Comparison of ENCODE assay signal across 8 mouse cellular contexts in the genomic region with DNA sequence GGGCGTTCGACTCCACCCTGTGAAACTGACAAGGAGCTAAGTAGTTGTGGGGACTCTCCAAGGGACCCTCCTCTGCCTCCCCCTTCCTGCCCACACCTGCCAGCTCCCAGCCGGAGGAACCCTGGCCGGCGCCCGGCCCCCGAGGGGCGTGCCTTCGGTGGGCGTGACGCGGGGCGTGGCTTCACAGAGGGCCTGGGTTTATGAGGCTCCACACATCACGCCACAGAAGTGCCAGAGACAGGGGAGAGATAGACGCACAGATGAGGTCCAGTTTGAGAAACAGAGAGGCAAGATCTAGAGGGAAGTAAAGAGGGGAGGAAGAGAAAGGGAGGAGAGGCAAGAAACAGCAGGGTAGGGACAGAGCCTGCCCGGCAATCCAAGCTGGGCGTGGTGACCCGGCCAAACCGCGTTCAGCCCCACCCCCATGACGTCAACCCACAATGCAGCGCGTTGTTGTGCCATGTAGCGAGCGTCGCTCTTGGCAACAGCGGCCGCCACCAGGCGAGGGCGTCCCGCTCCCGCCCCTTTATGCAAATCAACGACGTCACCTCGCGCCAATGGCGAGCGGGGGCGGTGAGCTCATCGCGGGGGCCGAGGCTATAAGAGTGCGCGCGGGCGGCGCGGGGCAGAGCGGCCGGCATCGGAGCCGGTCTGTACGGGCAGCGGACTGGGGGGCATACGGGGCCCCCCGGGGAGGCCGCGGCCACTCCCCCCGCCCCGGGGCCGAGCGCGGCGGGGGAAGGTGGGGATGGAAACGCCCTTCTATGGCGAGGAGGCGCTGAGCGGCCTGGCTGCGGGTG. TPM values are rescaled to one million over a fixed set of nuclear protein-coding genes. Genes with fewer than 3 reads are reported as not detected.
DNase-seq lines count a peak whose midpoint lies in the region; ATAC-seq and TF ChIP-seq lines count a peak whose summit lies in the region.

A gene (plus strand): TSS at position 640 of the 800 bp plus-strand sequence.

- H3K27ac ChIP-seq in embryonic facial prominence, embryonic 14.5 days (replicated peaks; ENCODE audit: low read depth, low read length), result peak within 1 kb of the TSS; percentile 99
- H3K27ac ChIP-seq in limb, embryonic 14.5 days (replicated peaks; ENCODE audit: low read depth, low read length), result peak within 1 kb of the TSS; percentile 94
- peak within 1 kb of the TSS; percentile 97 for H3K27ac ChIP-seq in midbrain, postnatal 0 days (ENCODE audit: low read depth, low read length)

- H3K4me2 ChIP-seq in embryonic facial prominence, embryonic 14.5 days (ENCODE audit: low read depth, low read length), result peak within 1 kb of the TSS; percentile 61
- peak within 1 kb of the TSS; percentile 57 for H3K4me2 ChIP-seq in limb, embryonic 14.5 days (replicated peaks; ENCODE audit: low read depth, low read length, severe bottlenecking)
- H3K4me2 ChIP-seq in midbrain, postnatal 0 days (ENCODE audit: low read depth, low read length, poor library complexity, severe bottlenecking), result peak within 1 kb of the TSS; percentile 66

- H3K4me3 ChIP-seq in embryonic facial prominence, embryonic 14.5 days (ENCODE audit: low read depth, low read length), result peak within 1 kb of the TSS; percentile 96
- H3K4me3 ChIP-seq in limb, embryonic 14.5 days (replicated peaks; ENCODE audit: low read length), result peak within 1 kb of the TSS; percentile 98
- H3K4me3 ChIP-seq in midbrain, postnatal 0 days (ENCODE audit: low read depth, low read length), result peak within 1 kb of the TSS; percentile 92

- peak; percentile 99 for TF ChIP-seq POLR2A in limb, embryonic 14.5 days (IDR thresholded peaks at IDR 0.05; ENCODE audit: borderline replicate concordance, extremely low read depth, insufficient read depth, insufficient read length)

- H3K4me1 ChIP-seq in embryonic facial prominence, embryonic 14.5 days (ENCODE audit: control insufficient read depth, insufficient read depth, low read length), result peaks cover 41% of the 10 kb centered on the region
- peaks cover 37% of the 10 kb centered on the region for H3K4me1 ChIP-seq in limb, embryonic 14.5 days (ENCODE audit: control insufficient read depth, insufficient read depth, low read length)
- H3K4me1 ChIP-seq in midbrain, postnatal 0 days (ENCODE audit: insufficient read depth, low read length), result peaks cover 16% of the 10 kb centered on the region

- peak; percentile 99 for DNase-seq in 3T3-L1 (ENCODE audit: low read depth, low spot score)
- DNase-seq in adrenal gland, postnatal 4 days (ENCODE audit: low spot score in 2 of 2), result peak; percentile 98 to 100
- DNase-seq in embryonic facial prominence, embryonic 14.5 days (ENCODE audit: low spot score), result peak; percentile 99
- DNase-seq in heart, adult 8-10 months (ENCODE audit: low spot score), result peak; percentile 99
- DNase-seq in kidney, adult 9 months, result peak; percentile 99
- DNase-seq in limb, embryonic 14.5 days (ENCODE audit: low spot score), result peak; percentile 99
- DNase-seq in midbrain, postnatal 0 days (ENCODE audit: low spot score), result peak; percentile 99
- peak; percentile 99 to 100 for DNase-seq in spleen, postnatal 14 days (ENCODE audit: low spot score in 2 of 2)

- H3K36me3 ChIP-seq in embryonic facial prominence, embryonic 14.5 days (ENCODE audit: control insufficient read depth, insufficient read depth, low read length), result peaks cover 15% of the 10 kb centered on the region; the same call in 1 of the 2 replicates
- H3K36me3 ChIP-seq in limb, embryonic 14.5 days (ENCODE audit: control insufficient read depth, insufficient read depth, low read length), result peaks cover 9% of the 10 kb centered on the region
- H3K36me3 ChIP-seq in midbrain, postnatal 0 days (ENCODE audit: insufficient read depth, low read length), result no peaks in the 10 kb centered on the region

- peak; percentile 53 for TF ChIP-seq CTCF in midbrain, postnatal 0 days (IDR thresholded peaks at IDR 0.05)

- WGBS in embryonic facial prominence, embryonic 14.5 days, result 1% methylated on average over 34 of the region's 69 CpGs
- 1% methylated on average over 68 of the region's 69 CpGs for WGBS in limb, embryonic 14.5 days
- WGBS in midbrain, postnatal 0 days, result under 1% methylated on average over 54 of the region's 69 CpGs

- peak; percentile 87 for ATAC-seq in embryonic facial prominence, embryonic 14.5 days (ENCODE audit: low read depth)
- ATAC-seq in limb, embryonic 14.5 days (ENCODE audit: low FRiP score, low read depth), result peak; percentile 89
- peak; percentile 90 for ATAC-seq in midbrain, postnatal 0 days (ENCODE audit: low FRiP score)

- no peaks in the 10 kb centered on the region for H3K9me3 ChIP-seq in embryonic facial prominence, embryonic 14.5 days (ENCODE audit: control insufficient read depth, low read length)
- H3K9me3 ChIP-seq in limb, embryonic 14.5 days (ENCODE audit: control insufficient read depth, low read length), result no peaks in the 10 kb centered on the region
- H3K9me3 ChIP-seq in midbrain, postnatal 0 days (ENCODE audit: low read length), result no peaks in the 10 kb centered on the region

- H3K27me3 ChIP-seq in embryonic facial prominence, embryonic 14.5 days (replicated peaks; ENCODE audit: control insufficient read depth, insufficient read depth, low read length), result no peaks in the 10 kb centered on the region
- H3K27me3 ChIP-seq in limb, embryonic 14.5 days (ENCODE audit: control insufficient read depth, insufficient read depth, low read length), result no peaks in the 10 kb centered on the region
- H3K27me3 ChIP-seq in midbrain, postnatal 0 days (ENCODE audit: insufficient read depth, low read length), result no peaks in the 10 kb centered on the region

- H3K9ac ChIP-seq in embryonic facial prominence, embryonic 14.5 days (ENCODE audit: low read depth, low read length), result peak within 1 kb of the TSS; percentile 100
- peak within 1 kb of the TSS; percentile 99 for H3K9ac ChIP-seq in limb, embryonic 14.5 days (ENCODE audit: low read depth, low read length, severe bottlenecking)
- peak within 1 kb of the TSS; percentile 97 for H3K9ac ChIP-seq in midbrain, postnatal 0 days (replicated peaks; ENCODE audit: low read length, poor library complexity, severe bottlenecking)

RNA-seq across cellular contexts. Expression of the gene that starts here (rescaled TPM):
- total RNA-seq in adrenal gland, postnatal 4 days (2021), result 100 to 1,000 TPM; 185 to 195 TPM
- polyA plus RNA-seq in embryonic facial prominence, embryonic 14.5 days (2014; fragmentation: Nextera tagmentation; extraction: Ambion mirVana), result 103 and 121 TPM in 2 replicates
- total RNA-seq in heart, adult 8-10 months (2022), result 100 to 1,000 TPM in 3 of 4 experiments, 10 to 100 TPM in 1; 84.2 to 134 (median 114) TPM
- 218 and 287 TPM in 2 replicates for polyA plus RNA-seq in limb, embryonic 14.5 days (2012; rRNA removed)
- polyA plus RNA-seq in limb, embryonic 14.5 days (2014; fragmentation: Nextera tagmentation; extraction: Ambion mirVana), result 115 and 119 TPM in 2 replicates
- total RNA-seq in midbrain, postnatal 0 days (2014; rRNA removed), result 470 and 553 TPM in 2 replicates
- polyA plus RNA-seq in midbrain, postnatal 0 days (2015; fragmentation: Nextera tagmentation; extraction: Ambion mirVana), result 91.0 and 99.3 TPM in 2 replicates

Comparison
In these comparisons a context has a peak if more than half of its experiments do, and no peak if none do; other contexts are left out.
1. Peak in every context shown above with its lines: DNase-seq, ATAC-seq, H3K4me3 ChIP-seq and H3K27ac ChIP-seq.